Mouse (Mus musculus): ENCODE measurements around the gene 1700057G04Rik. TPM values are rescaled to one million over a fixed set of nuclear protein-coding genes. Genes with fewer than 3 reads are reported as not detected.
"Not testable (repeated sequence)": the region's sequence is repeated elsewhere in the genome, so short reads cannot be mapped to it uniquely, and the experiment has no call there.

1700057G04Rik gene
- polyA plus RNA-seq, 1 experiment from 2014 or later, result not detected

- Histone ChIP-seq H3K9me3 (ENCODE audit: control insufficient read depth, low read length) (no peaks in the 10 kb centered on the region), H3K36me3 (ENCODE audit: control insufficient read depth, insufficient read depth, low read length) (no peaks in the 10 kb centered on the region), H3K4me2 (ENCODE audit: low read length) (no peak overlapping the region), H3K27me3 (replicated peaks; ENCODE audit: control insufficient read depth, insufficient read depth, low read length) (no peaks in the 10 kb centered on the region), H3K9ac (ENCODE audit: low read length) (no peak overlapping the region), H3K4me1 (replicated peaks; ENCODE audit: control insufficient read depth, insufficient read depth, low read length) (no peaks in the 10 kb centered on the region), H3K27ac (ENCODE audit: low read depth) (no peak overlapping the region), H3K4me3 (ENCODE audit: low read depth, low read length) (no peak overlapping the region)
- DNase-seq (ENCODE audit: low spot score) (no peak), ATAC-seq (replicated peaks; ENCODE audit: low FRiP score, low TSS enrichment, low read depth) (no peak)
- WGBS, result 62% methylated on average over 3 of the region's 3 CpGs
Measured at GRCm38 (mm10) chr9:92292922-92293321, 16.3 kb upstream of the 1700057G04Rik start.

GRCm38 (mm10) chr9:92293560-92294548, 15.3 kb upstream of the 1700057G04Rik start:
- Histone ChIP-seq H3K4me2 (ENCODE audit: low read length) (no peak overlapping the region), H3K9ac (ENCODE audit: low read length) (no peak overlapping the region), H3K27me3 (replicated peaks; ENCODE audit: control insufficient read depth, insufficient read depth, low read length) (no peaks in the 10 kb centered on the region), H3K27ac (ENCODE audit: low read depth) (no peak overlapping the region), H3K4me3 (ENCODE audit: low read depth, low read length) (no peak overlapping the region), H3K36me3 (ENCODE audit: control insufficient read depth, insufficient read depth, low read length) (no peaks in the 10 kb centered on the region), H3K9me3 (ENCODE audit: control insufficient read depth, low read length) (no peaks in the 10 kb centered on the region), H3K4me1 (replicated peaks; ENCODE audit: control insufficient read depth, insufficient read depth, low read length) (no peaks in the 10 kb centered on the region)
- 67% methylated on average over 2 of the region's 2 CpGs for WGBS
- DNase-seq (ENCODE audit: low spot score) (no peak), ATAC-seq (replicated peaks; ENCODE audit: low FRiP score, low TSS enrichment, low read depth) (peak; percentile 89)

- Histone ChIP-seq H3K4me2 (ENCODE audit: low read length) (no peak overlapping the region), H3K9ac (ENCODE audit: low read length) (no peak overlapping the region), H3K9me3 (ENCODE audit: control insufficient read depth, low read length) (no peaks in the 10 kb centered on the region), H3K36me3 (ENCODE audit: control insufficient read depth, insufficient read depth, low read length) (no peaks in the 10 kb centered on the region), H3K27me3 (replicated peaks; ENCODE audit: control insufficient read depth, insufficient read depth, low read length) (no peaks in the 10 kb centered on the region), H3K4me1 (replicated peaks; ENCODE audit: control insufficient read depth, insufficient read depth, low read length) (no peaks in the 10 kb centered on the region), H3K4me3 (ENCODE audit: low read depth, low read length) (no peak overlapping the region), H3K27ac (ENCODE audit: low read depth) (no peak overlapping the region)
- ATAC-seq (replicated peaks; ENCODE audit: low FRiP score, low TSS enrichment, low read depth) (no peak), DNase-seq (ENCODE audit: low spot score) (no peak)
- 78% methylated on average over 1 of the region's 1 CpGs for WGBS
Measured at GRCm38 (mm10) chr9:92298288-92298687, 10.9 kb upstream of the 1700057G04Rik start.

- Histone ChIP-seq H3K9me3 (ENCODE audit: control insufficient read depth, low read length) (no peaks in the 10 kb centered on the region), H3K27me3 (replicated peaks; ENCODE audit: control insufficient read depth, insufficient read depth, low read length) (no peaks in the 10 kb centered on the region), H3K4me3 (ENCODE audit: low read depth, low read length) (no peak overlapping the region), H3K27ac (ENCODE audit: low read depth) (no peak overlapping the region), H3K9ac (ENCODE audit: low read length) (no peak overlapping the region), H3K4me2 (ENCODE audit: low read length) (no peak overlapping the region), H3K4me1 (replicated peaks; ENCODE audit: control insufficient read depth, insufficient read depth, low read length) (0 out of 2 replicates have a peak, but pooled peaks cover 2% of the 10 kb centered on the region), H3K36me3 (ENCODE audit: control insufficient read depth, insufficient read depth, low read length) (no peaks in the 10 kb centered on the region)
- WGBS, result 55% methylated on average over 3 of the region's 3 CpGs
- ATAC-seq (replicated peaks; ENCODE audit: low FRiP score, low TSS enrichment, low read depth) (no peak), DNase-seq (ENCODE audit: low spot score) (no peak)
Measured at GRCm38 (mm10) chr9:92301213-92301612, 8.0 kb upstream of the 1700057G04Rik start.

- Histone ChIP-seq H3K27ac (ENCODE audit: low read depth) (no peak overlapping the region), H3K36me3 (ENCODE audit: control insufficient read depth, insufficient read depth, low read length) (no peaks in the 10 kb centered on the region), H3K4me2 (ENCODE audit: low read length) (no peak overlapping the region), H3K9ac (ENCODE audit: low read length) (no peak overlapping the region), H3K4me3 (ENCODE audit: low read depth, low read length) (no peak overlapping the region), H3K27me3 (replicated peaks; ENCODE audit: control insufficient read depth, insufficient read depth, low read length) (no peaks in the 10 kb centered on the region), H3K4me1 (replicated peaks; ENCODE audit: control insufficient read depth, insufficient read depth, low read length) (0 out of 2 replicates have a peak, but pooled peaks cover 2% of the 10 kb centered on the region), H3K9me3 (ENCODE audit: control insufficient read depth, low read length) (no peaks in the 10 kb centered on the region)
- ATAC-seq (replicated peaks; ENCODE audit: low FRiP score, low TSS enrichment, low read depth) (no peak), DNase-seq (ENCODE audit: low spot score) (no peak)
- WGBS, result 71% methylated on average over 8 of the region's 8 CpGs
Measured at GRCm38 (mm10) chr9:92305075-92305474, 4.1 kb upstream of the 1700057G04Rik start.

GRCm38 (mm10) chr9:92305620-92306220, 3.5 kb upstream of the 1700057G04Rik start:
- Histone ChIP-seq H3K4me2 (ENCODE audit: low read length) (no peak overlapping the region), H3K27ac (ENCODE audit: low read depth) (no peak overlapping the region), H3K9me3 (ENCODE audit: control insufficient read depth, low read length) (no peaks in the 10 kb centered on the region), H3K4me3 (ENCODE audit: low read depth, low read length) (no peak overlapping the region), H3K9ac (ENCODE audit: low read length) (no peak overlapping the region), H3K36me3 (ENCODE audit: control insufficient read depth, insufficient read depth, low read length) (no peaks in the 10 kb centered on the region), H3K4me1 (replicated peaks; ENCODE audit: control insufficient read depth, insufficient read depth, low read length) (0 out of 2 replicates have a peak, but pooled peaks cover 2% of the 10 kb centered on the region), H3K27me3 (replicated peaks; ENCODE audit: control insufficient read depth, insufficient read depth, low read length) (no peaks in the 10 kb centered on the region)
- DNase-seq (ENCODE audit: low spot score), result no peak
- 80% methylated on average over 8 of the region's 8 CpGs for WGBS
- ATAC-seq (replicated peaks; ENCODE audit: low FRiP score, low TSS enrichment, low read depth), result no peak

DNA sequence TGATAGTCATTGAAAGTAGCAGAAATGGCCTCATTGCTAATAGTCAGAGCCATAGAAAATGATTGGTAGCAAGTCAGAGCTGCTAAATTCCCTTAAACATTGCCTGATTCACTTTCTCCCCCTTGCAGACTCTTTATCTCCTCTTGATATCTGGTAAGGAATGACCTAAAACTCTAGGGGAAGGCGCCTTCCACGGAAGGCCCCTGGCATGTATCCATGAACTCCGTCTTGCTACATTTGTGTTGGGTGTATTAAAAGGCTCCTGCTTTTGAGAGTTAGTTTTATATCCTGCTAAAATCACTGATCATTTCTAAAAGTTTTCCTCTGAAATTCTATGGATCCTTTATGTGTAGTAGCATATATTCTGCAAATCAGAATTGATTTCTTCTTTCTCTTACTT, 7.6 kb downstream of the 1700057G04Rik start:
- no peak for ATAC-seq (replicated peaks; ENCODE audit: low FRiP score, low TSS enrichment, low read depth)
- no peaks in the 10 kb centered on the region for H3K9me3 ChIP-seq (ENCODE audit: control insufficient read depth, low read length)
- WGBS, result 81% methylated on average over 3 of the region's 3 CpGs

GRCm38 (mm10) chr9:92325936-92326335, 16.8 kb downstream of the 1700057G04Rik start:
- not testable (repeated sequence) for H3K9me3 ChIP-seq (ENCODE audit: control insufficient read depth, low read length); H3K4me3 ChIP-seq (ENCODE audit: low read depth, low read length)
- WGBS, result 61% methylated on average over 9 of the region's 9 CpGs

More for the DNA sequence above, 7.6 kb downstream of the 1700057G04Rik start:
- Histone ChIP-seq H3K4me3 (ENCODE audit: low read depth, low read length) (no peak overlapping the region), H3K4me2 (ENCODE audit: low read length) (no peak overlapping the region), H3K27me3 (replicated peaks; ENCODE audit: control insufficient read depth, insufficient read depth, low read length) (no peaks in the 10 kb centered on the region), H3K9ac (ENCODE audit: low read length) (no peak overlapping the region), H3K36me3 (ENCODE audit: control insufficient read depth, insufficient read depth, low read length) (no peaks in the 10 kb centered on the region), H3K27ac (ENCODE audit: low read depth) (no peak overlapping the region), H3K4me1 (replicated peaks; ENCODE audit: control insufficient read depth, insufficient read depth, low read length) (no peaks in the 10 kb centered on the region)
- no peak for DNase-seq (ENCODE audit: low spot score)

More at GRCm38 (mm10) chr9:92325936-92326335, 16.8 kb downstream of the 1700057G04Rik start:
- not testable (repeated sequence) for H3K4me2 ChIP-seq (ENCODE audit: low read length); H3K27me3 ChIP-seq (replicated peaks; ENCODE audit: control insufficient read depth, insufficient read depth, low read length); H3K36me3 ChIP-seq (ENCODE audit: control insufficient read depth, insufficient read depth, low read length); H3K27ac ChIP-seq (ENCODE audit: low read depth); H3K4me1 ChIP-seq (replicated peaks; ENCODE audit: control insufficient read depth, insufficient read depth, low read length); H3K9ac ChIP-seq (ENCODE audit: low read length); DNase-seq (ENCODE audit: low spot score); ATAC-seq (replicated peaks; ENCODE audit: low FRiP score, low TSS enrichment, low read depth)
